Mouse (Mus musculus) right cerebral cortex, postnatal 10 days (tissue): ENCODE data around the gene Trim80.
"Not testable (repeated sequence)": the region's sequence is repeated elsewhere in the genome, so short reads cannot be mapped to it uniquely, and the experiment has no call there.

Experiments used
- DNase-seq, 2 experiments: peaks; one replicate each; pipeline ENCODE4 v3.0.0; 2021; ENCODE audit warnings: low spot score in 2 of 2

Trim80 gene

GRCm38 (mm10) chr11:115427482-115428331 lies 12.6 kb upstream of the Trim80 start:
- DNase-seq: peak; percentile 82 to 84

- peak in 1 of 2 experiments; percentile 65 for DNase-seq
Measured at GRCm38 (mm10) chr11:115429307-115429706, 11.0 kb upstream of the Trim80 start.

GRCm38 (mm10) chr11:115430561-115430960 lies 9.8 kb upstream of the Trim80 start:
- no peak for DNase-seq

- no peak for DNase-seq
Measured at GRCm38 (mm10) chr11:115432814-115433213, 7.5 kb upstream of the Trim80 start.

- DNase-seq: no peak
Measured at GRCm38 (mm10) chr11:115433342-115433741, 7.0 kb upstream of the Trim80 start.

- peak in 1 of 2 experiments; percentile 56 for DNase-seq
Measured at GRCm38 (mm10) chr11:115435596-115436337, 4.6 kb upstream of the Trim80 start.

- no peak for DNase-seq
Measured at GRCm38 (mm10) chr11:115437571-115438122, 2.7 kb upstream of the Trim80 start.

- no peak for DNase-seq
Measured at GRCm38 (mm10) chr11:115439326-115439725, 1.0 kb upstream of the Trim80 start.

GRCm38 (mm10) chr11:115441417-115441816 lies 1.1 kb downstream of the Trim80 start:
- DNase-seq: no peak

- no peak for DNase-seq
Measured at GRCm38 (mm10) chr11:115446906-115447305, 6.6 kb downstream of the Trim80 start.

GRCm38 (mm10) chr11:115447321-115447885 lies 7.1 kb downstream of the Trim80 start:
- no peak for DNase-seq

GRCm38 (mm10) chr11:115448075-115448474 lies 7.7 kb downstream of the Trim80 start:
- no peak for DNase-seq

- no peak for DNase-seq
Measured at GRCm38 (mm10) chr11:115448998-115449397, 8.7 kb downstream of the Trim80 start.

GRCm38 (mm10) chr11:115450176-115450575 lies 9.8 kb downstream of the Trim80 start:
- no peak for DNase-seq

- DNase-seq: no peak
Measured at GRCm38 (mm10) chr11:115451781-115452241, 11.5 kb downstream of the Trim80 start.

GRCm38 (mm10) chr11:115452281-115452860 lies 12.0 kb downstream of the Trim80 start:
- DNase-seq: no peak

- DNase-seq: no peak
Measured at GRCm38 (mm10) chr11:115453306-115453705, 13.0 kb downstream of the Trim80 start.

- DNase-seq: not testable (repeated sequence)
Measured at GRCm38 (mm10) chr11:115454822-115455221, 14.5 kb downstream of the Trim80 start.

- DNase-seq: no peak
Measured at GRCm38 (mm10) chr11:115455619-115456018, 15.3 kb downstream of the Trim80 start.

GRCm38 (mm10) chr11:115456182-115456581 lies 15.8 kb downstream of the Trim80 start:
- DNase-seq: no peak

GRCm38 (mm10) chr11:115457405-115457804 lies 17.1 kb downstream of the Trim80 start:
- DNase-seq: no peak

GRCm38 (mm10) chr11:115460976-115461375 lies 20.6 kb downstream of the Trim80 start:
- no peak for DNase-seq
